In genomic region chr3:90596810-90597209, GRCm38 (mm10) we compare ENCODE assay signal across 37 mouse cellular contexts. TPM values are rescaled to one million over a fixed set of nuclear protein-coding genes. Genes with fewer than 3 reads are reported as not detected.
"Had no signal": no experiment of that assay in that cellular context is flagged by ENCODE, and none has a peak within 500 bp of the region (broad histone marks: within the 10 kb centered on the region; RNA-seq: fewer than 3 reads in every experiment).

No protein-coding gene starts in this region.

- H3K4me3 ChIP-seq: heart, embryonic 12.5 days; hindbrain, embryonic 13.5 days; hindbrain, embryonic 15.5 days; layer of hippocampus, adult 2 months; left cerebral cortex, adult 2 months; limb, embryonic 10.5 days; limb, embryonic 12.5 days; liver, embryonic 13.5 days; liver, embryonic 15.5 days had no signal

- H3K4me2 ChIP-seq: heart, embryonic 12.5 days; hindbrain, embryonic 13.5 days; hindbrain, embryonic 15.5 days; limb, embryonic 12.5 days; liver, embryonic 11.5 days; liver, embryonic 13.5 days; liver, embryonic 15.5 days had no signal

- H3K4me1 ChIP-seq: hindbrain, embryonic 13.5 days; hindbrain, embryonic 15.5 days; limb, embryonic 12.5 days; liver, embryonic 13.5 days; liver, embryonic 15.5 days had no signal

- H3K27ac ChIP-seq: hindbrain, embryonic 13.5 days; hindbrain, embryonic 15.5 days; hindbrain, postnatal 0 days; layer of hippocampus, adult 2 months; left cerebral cortex, adult 2 months; limb, embryonic 10.5 days; limb, embryonic 12.5 days; liver, embryonic 13.5 days; liver, embryonic 15.5 days had no signal

- ATAC-seq: hindbrain, postnatal 0 days; intestine, embryonic 16.5 days had no signal

- DNase-seq: gastrocnemius, postnatal 10 days; gastrocnemius, postnatal 25 days; heart, adult 18-20 months; heart, postnatal 10 days; kidney, adult 18-20 months; kidney, adult 8-10 months; kidney, postnatal 10 days; kidney, postnatal 25 days; kidney, postnatal 4 days; liver; liver, embryonic 13.5 days had no signal

- H3K9me3 ChIP-seq: hindbrain, embryonic 13.5 days; hindbrain, embryonic 15.5 days; limb, embryonic 10.5 days; liver, embryonic 13.5 days; liver, embryonic 15.5 days had no signal

- H3K27me3 ChIP-seq: heart, embryonic 12.5 days; hindbrain, embryonic 13.5 days; hindbrain, embryonic 15.5 days; limb, embryonic 12.5 days; liver, embryonic 13.5 days; liver, embryonic 15.5 days had no signal

- H3K9ac ChIP-seq: heart, embryonic 12.5 days; hindbrain, embryonic 13.5 days; hindbrain, embryonic 15.5 days; limb, embryonic 12.5 days; liver, embryonic 13.5 days; liver, embryonic 15.5 days had no signal

- H3K36me3 ChIP-seq: heart, embryonic 12.5 days; hindbrain, embryonic 13.5 days; hindbrain, embryonic 15.5 days; limb, embryonic 10.5 days; limb, embryonic 12.5 days; liver, embryonic 13.5 days; liver, embryonic 15.5 days had no signal

RNA-seq across cellular contexts. Expression of gene Gm42674, which starts 4.9 kb away (rescaled TPM):
- total RNA-seq: gastrocnemius, adult 18-20 months; gastrocnemius, postnatal 10 days; gastrocnemius, postnatal 25 days; heart, adult 18-20 months; heart, postnatal 10 days; heart, postnatal 25 days; hematopoietic stem cell, adult 5-6 weeks; hindbrain, postnatal 0 days; layer of hippocampus, adult 2 months; layer of hippocampus, postnatal 10 days; layer of hippocampus, postnatal 25 days; left cerebral cortex, adult 2 months; left cerebral cortex, postnatal 14 days; left cerebral cortex, postnatal 36 days had no signal
- polyA plus RNA-seq: gonadal fat pad, adult 2 months; heart, embryonic 12.5 days; heart, embryonic 14.5 days; heart, embryonic 16.5 days; hindbrain, embryonic 11.5 days; hindbrain, embryonic 13.5 days; hindbrain, embryonic 15.5 days; hindbrain, postnatal 0 days; intestine, embryonic 14.5 days; intestine, embryonic 16.5 days; kidney, embryonic 14.5 days; kidney, embryonic 16.5 days; limb, embryonic 10.5 days; limb, embryonic 12.5 days; limb, embryonic 14.5 days; liver, embryonic 11.5 days; liver, embryonic 13.5 days; liver, embryonic 15.5 days had no signal

RNA-seq across cellular contexts. Expression of gene S100a2, which starts 6.8 kb away (rescaled TPM):
- total RNA-seq: gastrocnemius, adult 18-20 months; gastrocnemius, postnatal 10 days; gastrocnemius, postnatal 25 days; heart, adult 18-20 months; heart, postnatal 10 days; heart, postnatal 25 days; hematopoietic stem cell, adult 5-6 weeks; hindbrain, postnatal 0 days; layer of hippocampus, adult 2 months; layer of hippocampus, postnatal 10 days; layer of hippocampus, postnatal 25 days; left cerebral cortex, adult 2 months; left cerebral cortex, postnatal 14 days; left cerebral cortex, postnatal 36 days had no signal
- polyA plus RNA-seq: gonadal fat pad, adult 2 months; heart, embryonic 12.5 days; heart, embryonic 14.5 days; heart, embryonic 16.5 days; hindbrain, embryonic 11.5 days; hindbrain, embryonic 13.5 days; hindbrain, embryonic 15.5 days; hindbrain, postnatal 0 days; intestine, embryonic 14.5 days; intestine, embryonic 16.5 days; kidney, embryonic 14.5 days; kidney, embryonic 16.5 days; limb, embryonic 10.5 days; limb, embryonic 12.5 days; limb, embryonic 14.5 days; liver, embryonic 11.5 days; liver, embryonic 13.5 days; liver, embryonic 15.5 days had no signal

RNA-seq across cellular contexts. Expression of gene S100a5, which starts 11.5 kb away (rescaled TPM):
- total RNA-seq: gastrocnemius, postnatal 10 days; gastrocnemius, postnatal 25 days; heart, adult 18-20 months; heart, postnatal 10 days; heart, postnatal 25 days; hematopoietic stem cell, adult 5-6 weeks; hindbrain, postnatal 0 days; layer of hippocampus, adult 2 months; layer of hippocampus, postnatal 10 days; layer of hippocampus, postnatal 25 days; left cerebral cortex, adult 2 months; left cerebral cortex, postnatal 14 days; left cerebral cortex, postnatal 36 days had no signal
- polyA plus RNA-seq: gonadal fat pad, adult 2 months; heart, embryonic 12.5 days; heart, embryonic 14.5 days; heart, embryonic 16.5 days; hindbrain, embryonic 11.5 days; hindbrain, embryonic 13.5 days; hindbrain, embryonic 15.5 days; hindbrain, postnatal 0 days; kidney, embryonic 14.5 days; limb, embryonic 10.5 days; limb, embryonic 12.5 days; limb, embryonic 14.5 days; liver, embryonic 11.5 days; liver, embryonic 13.5 days; liver, embryonic 15.5 days had no signal
